Mouse (Mus musculus) bone marrow macrophage, adult 2 months (primary cell): Measurements from ENCODE around the gene Gm10974. TPM values are rescaled to one million over a fixed set of nuclear protein-coding genes. Genes with fewer than 3 reads are reported as not detected.
A peak's percentile ranks its signal among the peaks of the same experiment; 100 is the strongest.

ENCODE experiments used
- H3K27ac ChIP-seq: 2 replicates; pipeline ENCODE4 v1.5.1; 2012; ENCODE audit warnings: low read depth, low read length; ENCODE audit not compliant: insufficient read depth
- H3K4me1 ChIP-seq: 2 replicates; pipeline ENCODE4 v1.6.1; 2012; ENCODE audit warnings: low read length; ENCODE audit not compliant: control insufficient read depth, insufficient read depth
- H3K4me3 ChIP-seq: 2 replicates; pipeline ENCODE4 v1.5.1; 2012; ENCODE audit warnings: mild to moderate bottlenecking, low read length, moderate library complexity; ENCODE audit not compliant: insufficient read depth
- CTCF ChIP-seq: IDR thresholded peaks from 2 replicates; pipeline ENCODE4 v1.5.1; 2012; ENCODE audit warnings: low read depth, mild to moderate bottlenecking, low read length, moderate library complexity
- POLR2A ChIP-seq: IDR thresholded peaks from 2 replicates; pipeline ENCODE4 v1.6.1; 2012; ENCODE audit warnings: mild to moderate bottlenecking, low read depth, low read length, borderline replicate concordance
- polyA plus RNA-seq: library from polyadenylated mRNA; stranded (reverse); fragments of >200 nt; gene quantifications from 2 replicates; pipeline ENCODE4 v1.2.4, GENCODE M21; 2012; ENCODE audit not compliant: missing spikeins, insufficient read depth, insufficient read length

The Gm10974 gene
- polyA plus RNA-seq, 1 experiment: not detected

DNA sequence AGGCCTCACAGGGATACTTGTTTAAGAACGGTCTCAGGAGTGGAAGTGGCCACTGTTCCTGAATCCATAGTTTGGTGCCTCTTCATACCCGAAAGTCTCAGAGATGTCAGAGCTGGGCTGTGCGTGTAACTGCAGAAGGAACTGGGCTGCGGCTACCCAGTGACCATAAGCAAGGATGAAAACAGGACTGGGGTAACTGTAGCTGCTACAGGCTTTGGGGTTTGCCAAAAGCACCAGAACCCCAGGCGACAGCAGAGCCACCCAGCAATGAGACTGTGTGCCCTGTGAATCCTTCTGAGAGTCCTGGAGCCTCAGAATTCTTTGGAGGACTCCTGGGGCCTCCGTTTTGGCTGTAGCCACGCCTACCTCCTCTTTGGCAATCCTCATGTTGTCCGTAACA lies 35.9 kb downstream of the Gm10974 start:
- H3K27ac ChIP-seq: no peak overlapping the region
- H3K4me1 ChIP-seq: no peaks in the 10 kb centered on the region
- TF ChIP-seq CTCF (no peak), POLR2A (no peak)
- H3K4me3 ChIP-seq: no peak overlapping the region

DNA sequence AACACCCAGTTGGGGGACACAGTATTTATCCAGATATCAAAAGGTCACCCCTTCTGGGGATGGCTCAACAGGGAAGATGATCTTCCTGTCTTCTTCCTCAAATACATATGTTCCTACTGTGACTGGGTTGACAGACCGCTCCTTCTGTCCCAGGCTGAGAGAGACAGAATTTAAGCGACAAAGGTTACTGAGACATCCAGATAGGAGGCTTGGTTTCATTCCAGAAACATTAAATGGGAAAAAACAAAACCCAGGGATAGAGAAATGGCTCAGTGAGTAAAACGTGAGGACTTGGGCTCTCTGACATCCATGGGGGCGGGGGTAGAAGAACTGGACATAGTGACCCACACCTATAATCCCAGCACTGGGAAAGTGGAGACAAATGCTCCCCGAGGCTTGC lies 37.2 kb downstream of the Gm10974 start:
- Histone ChIP-seq H3K4me3 (no peak overlapping the region), H3K4me1 (no peaks in the 10 kb centered on the region), H3K27ac (no peak overlapping the region)
- TF ChIP-seq POLR2A (no peak), CTCF (no peak)

DNA sequence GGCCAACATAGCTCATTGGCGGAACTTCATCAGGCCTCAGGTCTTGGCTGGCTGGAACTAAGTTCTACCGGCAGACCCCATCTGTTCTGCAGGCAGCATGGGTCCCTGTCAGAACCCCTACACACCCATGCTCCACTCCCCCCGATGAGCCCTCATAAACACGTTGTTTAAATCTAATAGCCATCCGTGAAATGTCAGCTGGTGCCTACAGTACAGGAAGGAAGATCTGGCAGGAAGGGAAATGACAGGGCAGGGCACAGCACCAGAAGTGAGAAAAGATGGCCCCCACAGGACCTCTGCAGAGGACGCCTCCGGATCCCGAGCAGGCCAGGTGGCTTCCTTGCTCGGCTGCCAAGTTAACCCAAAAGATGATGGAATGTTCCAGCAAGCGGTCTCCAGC lies 38.4 kb downstream of the Gm10974 start:
- H3K27ac ChIP-seq: no peak overlapping the region
- no peak for TF ChIP-seq CTCF
- TF ChIP-seq POLR2A: no peak

DNA sequence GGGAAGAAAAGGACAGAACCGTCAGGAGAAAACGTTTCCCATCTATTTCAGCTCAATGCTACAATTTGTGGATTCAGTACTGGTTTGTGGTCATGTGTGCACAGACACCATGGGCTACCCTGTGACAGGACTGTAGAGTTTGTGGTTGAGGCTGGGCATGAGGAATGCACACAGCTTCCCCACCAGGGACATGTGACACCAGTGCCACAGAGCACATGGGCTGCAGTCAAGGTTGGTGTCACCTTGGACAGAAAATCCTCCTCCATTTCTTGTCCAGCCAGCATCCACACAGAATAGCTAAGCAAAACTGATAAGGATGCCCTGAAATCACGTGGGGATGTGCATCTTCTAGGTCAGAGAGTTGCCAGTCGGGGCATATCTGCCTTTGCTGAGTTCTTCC lies 39.1 kb downstream of the Gm10974 start:
- H3K4me3 ChIP-seq: no peak overlapping the region
- H3K27ac ChIP-seq: no peak overlapping the region
- H3K4me1 ChIP-seq: no peaks in the 10 kb centered on the region
- TF ChIP-seq POLR2A (no peak), CTCF (no peak)

More for the DNA sequence above, 38.4 kb downstream of the Gm10974 start:
- Histone ChIP-seq H3K4me1 (no peaks in the 10 kb centered on the region), H3K4me3 (no peak overlapping the region)

DNA sequence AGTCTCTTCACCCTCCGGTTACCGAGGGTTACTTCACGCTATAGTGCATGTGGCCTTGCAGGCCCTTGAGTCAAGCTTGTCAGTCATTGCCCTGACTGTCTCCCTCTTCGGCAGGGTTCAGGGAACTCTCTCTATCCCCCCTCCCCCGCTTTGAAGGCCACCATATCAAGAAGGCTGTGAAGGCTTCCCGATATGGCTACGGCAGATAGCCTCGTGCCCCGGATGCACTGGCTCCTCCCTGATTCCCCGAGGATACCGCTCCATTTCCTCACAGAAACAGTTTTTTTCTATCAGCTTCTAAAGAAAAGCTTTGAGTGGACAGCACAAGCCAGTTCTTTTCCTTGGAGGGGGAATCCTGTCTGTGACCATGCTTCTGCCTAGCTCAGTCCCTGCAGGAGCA lies 39.8 kb downstream of the Gm10974 start:
- Histone ChIP-seq H3K4me3 (no peak overlapping the region), H3K27ac (no peak overlapping the region), H3K4me1 (no peaks in the 10 kb centered on the region)
- TF ChIP-seq CTCF (no peak), POLR2A (no peak)

DNA sequence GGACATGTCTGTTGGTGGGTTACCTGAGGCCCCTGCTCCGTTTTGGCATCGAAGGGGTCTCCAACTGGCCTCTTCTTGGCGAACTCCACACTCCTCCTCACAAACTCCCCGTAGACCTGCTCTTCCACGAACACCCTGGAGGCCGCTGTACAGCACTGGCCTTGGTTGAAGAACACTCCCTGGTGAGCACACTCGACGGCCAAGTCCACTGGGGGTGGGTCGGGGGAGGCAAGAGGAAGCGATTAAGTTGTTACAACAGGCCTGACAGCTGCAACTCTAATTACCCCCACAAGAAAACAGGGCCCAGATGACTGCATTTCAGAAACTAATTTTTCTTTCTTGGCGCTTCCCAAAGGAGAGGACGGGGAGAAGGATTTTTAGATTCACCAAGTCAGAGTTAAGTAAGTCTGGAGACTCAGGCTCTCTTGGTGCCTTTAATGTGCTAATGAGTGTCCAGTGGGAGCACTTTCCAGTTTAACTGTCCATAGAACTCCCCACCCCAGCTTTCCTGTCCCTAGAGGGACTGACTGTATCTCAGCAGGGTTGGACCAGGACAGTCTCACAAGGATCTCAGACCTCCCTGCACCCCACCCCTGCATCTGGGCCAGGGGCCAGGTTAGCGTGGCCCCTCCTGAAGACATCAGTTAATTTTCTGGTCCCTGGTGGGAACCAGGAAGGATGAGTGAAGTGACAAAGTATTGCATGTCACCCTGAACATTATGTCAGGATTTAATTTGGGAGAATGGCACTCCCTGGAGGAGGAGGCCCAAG lies 40.4 kb downstream of the Gm10974 start:
- no peaks in the 10 kb centered on the region for H3K4me1 ChIP-seq
- no peak overlapping the region for H3K27ac ChIP-seq
- no peak overlapping the region for H3K4me3 ChIP-seq
- TF ChIP-seq POLR2A (no peak), CTCF (no peak)

DNA sequence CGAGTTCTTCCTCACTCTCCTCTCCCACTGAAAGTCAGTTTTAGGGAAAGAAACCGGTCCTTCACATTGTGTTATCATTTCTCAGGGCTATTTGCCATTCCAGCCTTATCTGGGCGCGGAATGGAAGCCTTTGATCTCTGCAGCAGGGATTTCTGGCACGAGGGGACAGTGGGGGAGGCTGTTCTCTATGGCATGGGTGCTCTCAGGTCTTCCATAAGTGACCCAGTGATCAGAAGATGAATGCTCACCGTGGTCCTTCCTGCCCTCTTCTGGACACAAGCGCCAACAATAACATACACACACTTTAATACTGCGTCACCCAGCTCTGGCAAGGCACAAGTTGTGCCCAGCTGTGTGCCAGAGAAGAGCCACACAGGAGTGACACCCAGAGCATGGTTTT lies 41.3 kb downstream of the Gm10974 start:
- H3K4me1 ChIP-seq: no peaks in the 10 kb centered on the region
- TF ChIP-seq CTCF: no peak
- TF ChIP-seq POLR2A: no peak
- no peak overlapping the region for H3K4me3 ChIP-seq
- H3K27ac ChIP-seq: no peak overlapping the region

DNA sequence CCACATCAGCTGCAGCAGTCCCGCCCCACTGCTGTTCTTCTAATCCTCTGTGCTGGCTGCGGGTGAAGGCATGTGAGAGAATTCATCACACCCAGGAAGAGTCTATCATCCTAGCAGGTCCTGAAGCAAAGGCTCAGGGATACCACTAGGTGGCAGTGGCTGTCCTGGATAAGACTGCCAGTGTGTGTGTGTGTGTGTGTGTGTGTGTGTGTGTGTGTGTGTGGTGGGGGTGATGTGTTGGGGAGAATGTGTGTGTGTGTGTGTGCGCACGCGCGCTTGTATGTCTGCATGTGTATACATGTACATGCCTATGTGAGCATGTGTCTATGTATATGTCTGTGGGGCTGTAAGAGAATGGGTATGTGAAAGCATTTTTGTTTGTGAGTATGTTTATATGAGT lies 43.7 kb downstream of the Gm10974 start:
- Histone ChIP-seq H3K4me1 (no peaks in the 10 kb centered on the region), H3K4me3 (no peak overlapping the region), H3K27ac (no peak overlapping the region)
- TF ChIP-seq POLR2A: no peak
- peak; percentile 14; the same call in 1 of the 2 replicates for TF ChIP-seq CTCF

DNA sequence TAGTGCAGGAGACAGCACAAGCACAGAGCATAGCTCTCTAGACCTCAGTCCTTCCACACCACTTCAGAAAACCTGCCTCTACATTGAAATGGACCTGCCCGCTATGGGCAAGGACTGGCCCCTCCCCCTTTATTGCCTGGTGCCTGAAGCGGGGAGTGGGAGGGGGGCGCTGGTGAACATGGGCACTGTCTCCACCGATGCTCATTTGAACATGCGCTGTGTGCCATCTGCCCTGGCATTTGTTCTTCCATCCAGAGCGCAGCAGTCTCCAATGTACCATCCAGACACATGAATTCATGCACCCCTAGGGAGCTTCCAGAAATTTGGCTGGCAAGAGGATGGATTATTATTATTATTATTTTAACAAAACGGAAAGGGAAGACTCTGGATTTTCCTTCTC lies 47.4 kb downstream of the Gm10974 start:
- Histone ChIP-seq H3K4me3 (no peak overlapping the region), H3K27ac (no peak overlapping the region), H3K4me1 (no peaks in the 10 kb centered on the region)
- TF ChIP-seq CTCF (no peak), POLR2A (no peak)

DNA sequence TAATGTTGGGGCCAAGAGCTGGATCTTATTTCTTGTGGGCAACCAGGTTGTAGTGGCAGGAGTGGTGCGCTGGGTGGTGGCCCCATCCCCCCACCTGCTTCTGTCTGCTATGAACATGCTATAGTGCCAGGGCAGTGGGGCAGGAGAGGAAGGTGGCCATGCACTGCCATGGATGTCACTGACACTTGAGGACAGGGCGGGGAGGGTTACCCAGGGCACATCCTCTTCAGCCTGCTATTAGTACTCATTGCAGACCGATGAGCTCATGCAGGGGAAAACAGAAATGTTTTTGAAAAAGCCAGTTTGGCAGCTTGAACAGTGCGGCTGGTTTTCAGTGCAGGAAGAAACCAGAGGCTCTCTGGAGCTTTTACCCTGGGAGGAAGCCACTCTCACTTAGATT lies 51.1 kb downstream of the Gm10974 start:
- Histone ChIP-seq H3K4me1 (no peaks in the 10 kb centered on the region), H3K4me3 (no peak overlapping the region), H3K27ac (no peak overlapping the region)
- no peak for TF ChIP-seq CTCF
- no peak for TF ChIP-seq POLR2A

DNA sequence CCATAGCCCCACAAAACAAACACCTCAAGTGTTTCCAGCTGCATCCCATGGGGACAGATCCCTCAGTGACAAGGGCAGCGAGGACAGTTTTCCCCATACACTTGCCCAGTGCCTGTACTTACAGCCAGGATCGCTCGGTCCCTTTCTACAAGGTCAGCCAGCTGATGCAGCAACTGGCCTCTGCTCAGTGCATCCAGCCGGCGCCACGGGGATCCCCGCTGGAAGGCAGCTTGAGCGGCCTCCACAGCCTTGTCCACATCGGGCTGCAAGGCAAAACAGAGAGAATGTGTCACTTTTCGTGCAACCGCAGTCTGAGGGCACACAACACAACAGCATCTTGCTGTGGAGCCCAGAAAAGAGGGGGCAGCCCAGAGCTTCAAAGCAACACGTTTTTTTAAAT lies 53.3 kb downstream of the Gm10974 start:
- Histone ChIP-seq H3K4me1 (no peaks in the 10 kb centered on the region), H3K27ac (no peak overlapping the region), H3K4me3 (no peak overlapping the region)
- TF ChIP-seq POLR2A: no peak
- no peak for TF ChIP-seq CTCF
